Mouse (Mus musculus): ENCODE results near the gene Plcd3.

Plcd3 gene

GRCm38 (mm10) chr11:103116959-103117590 is 15.6 kb upstream of the Plcd3 start:
- peak; percentile 67 for DNase-seq

- peak; percentile 99 for DNase-seq
Observed at GRCm38 (mm10) chr11:103116008-103116818, 14.8 kb upstream of the Plcd3 start, which contains the start of gene Hexim1. Gene Hexim1, plus strand, starts transcription at chr11:103116231.

- peak; percentile 73 for DNase-seq
Observed at GRCm38 (mm10) chr11:103115163-103116007, 13.9 kb upstream of the Plcd3 start.

GRCm38 (mm10) chr11:103114270-103114943 is 12.9 kb upstream of the Plcd3 start:
- DNase-seq, result no peak

DNA sequence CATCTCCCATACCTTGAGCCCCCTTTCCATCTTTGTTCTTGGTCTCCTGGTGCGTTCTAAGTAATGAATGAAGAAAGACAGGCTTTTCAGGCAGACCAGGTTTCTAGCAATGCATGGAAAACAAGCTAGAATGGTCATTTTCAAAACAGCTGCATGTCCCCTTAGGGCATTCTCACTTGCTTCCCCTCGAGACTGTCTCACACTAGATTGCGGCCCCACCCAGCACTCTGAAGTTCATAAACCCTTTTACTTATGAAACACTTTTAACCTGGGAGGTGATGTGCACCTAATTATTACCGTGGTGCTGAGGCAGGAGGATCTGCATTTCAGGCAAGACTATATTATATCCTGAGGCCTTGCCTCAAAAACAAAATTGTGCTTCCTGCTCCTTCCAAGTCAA is 12.3 kb upstream of the Plcd3 start:
- DNase-seq, result no peak

DNA sequence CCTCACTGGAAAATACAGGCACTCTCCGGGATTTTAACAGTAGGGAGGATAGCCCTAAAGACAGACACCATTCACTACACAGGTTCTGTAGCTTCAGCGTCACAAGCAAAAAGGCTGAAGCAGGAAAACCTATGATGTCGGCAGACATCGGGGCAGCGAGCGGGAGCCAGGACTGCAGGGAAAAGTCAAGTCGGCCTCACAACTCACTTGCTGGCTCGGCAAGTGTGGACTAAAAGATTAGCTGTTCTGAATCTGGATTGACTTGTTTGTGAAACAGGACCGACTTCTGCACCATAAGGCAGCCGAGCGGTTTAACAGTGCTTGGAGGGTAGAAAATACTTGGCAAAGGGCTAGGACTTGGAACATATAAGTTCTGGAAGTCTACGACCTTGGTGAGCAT is 11.5 kb upstream of the Plcd3 start:
- no peak for DNase-seq

- no peak for DNase-seq
Observed at GRCm38 (mm10) chr11:103112552-103112912, 11.1 kb upstream of the Plcd3 start.

DNA sequence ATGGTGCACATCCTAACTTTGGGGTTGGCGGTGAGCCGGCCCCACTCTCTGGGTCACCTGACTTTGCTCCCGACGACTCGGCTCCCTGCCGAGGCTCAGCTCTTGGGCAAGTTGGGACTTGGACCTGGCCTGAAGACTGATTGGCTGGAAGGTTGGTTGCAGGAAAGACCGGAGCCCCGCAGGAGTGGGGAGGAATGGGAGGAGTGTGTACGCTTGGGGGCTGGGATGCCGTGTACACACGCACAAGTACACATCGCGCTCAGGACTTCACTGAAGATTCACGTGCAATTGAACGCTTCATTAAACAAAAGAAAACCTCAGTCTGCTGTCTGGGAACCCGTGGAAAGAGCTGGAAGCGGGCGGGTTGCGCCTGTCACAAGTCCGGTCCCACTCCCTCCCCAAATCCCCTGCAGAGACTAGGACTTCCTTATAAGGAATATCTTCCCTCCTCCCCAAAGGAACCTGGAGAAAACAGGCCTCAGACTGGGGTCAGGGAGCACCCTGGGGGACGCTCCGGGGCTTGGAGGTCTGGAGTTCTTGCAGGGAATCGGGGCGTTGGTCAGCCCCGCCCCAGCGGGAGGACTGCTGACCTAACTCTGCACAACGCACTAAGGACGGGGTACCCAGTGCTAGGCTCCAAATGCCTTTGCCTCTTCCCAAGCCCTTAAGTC is 10.6 kb upstream of the Plcd3 start:
- no peak for DNase-seq

- no peak for DNase-seq
Observed at GRCm38 (mm10) chr11:103111301-103111700, 9.8 kb upstream of the Plcd3 start.

DNA sequence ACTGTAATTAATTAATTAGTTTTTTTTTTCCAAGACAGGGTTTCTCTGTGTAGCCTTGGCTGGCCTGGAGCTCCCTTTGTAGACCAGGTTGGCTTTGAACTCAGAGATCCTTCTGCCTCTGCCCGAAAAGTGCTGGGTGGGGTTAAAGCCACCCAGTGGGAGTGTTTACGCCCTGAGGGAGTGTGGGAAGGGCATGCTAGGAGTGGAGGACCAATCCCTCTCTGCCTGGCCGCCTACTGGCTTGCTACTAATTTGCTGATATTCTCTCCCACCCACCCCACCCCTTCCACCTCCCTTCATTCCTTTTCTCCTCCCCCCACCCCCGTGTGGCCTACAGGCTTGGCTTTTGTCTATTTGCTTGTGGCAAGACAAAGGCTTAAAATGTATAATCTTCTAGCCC is 4.9 kb upstream of the Plcd3 start:
- no peak for DNase-seq

DNA sequence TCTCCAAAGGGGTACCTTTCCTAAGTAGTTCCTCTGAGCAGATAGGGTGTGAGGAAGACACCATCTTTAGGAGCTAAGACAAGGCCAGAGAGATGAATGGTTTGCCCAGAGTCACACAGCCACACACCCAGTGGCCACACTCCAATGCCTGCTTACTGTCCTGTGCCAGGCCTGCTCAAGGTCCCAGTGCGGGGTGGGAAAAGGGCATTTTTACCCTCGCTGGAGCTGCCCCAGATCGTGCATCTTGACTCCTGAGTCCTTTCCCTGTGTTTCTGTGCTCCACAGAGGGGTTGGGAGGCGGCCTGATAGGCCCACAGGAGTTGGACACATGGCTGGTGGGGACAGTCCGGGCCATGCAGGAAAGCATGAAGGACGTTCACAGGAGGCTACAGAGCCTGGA is 4.4 kb upstream of the Plcd3 start:
- no peak for DNase-seq

DNA sequence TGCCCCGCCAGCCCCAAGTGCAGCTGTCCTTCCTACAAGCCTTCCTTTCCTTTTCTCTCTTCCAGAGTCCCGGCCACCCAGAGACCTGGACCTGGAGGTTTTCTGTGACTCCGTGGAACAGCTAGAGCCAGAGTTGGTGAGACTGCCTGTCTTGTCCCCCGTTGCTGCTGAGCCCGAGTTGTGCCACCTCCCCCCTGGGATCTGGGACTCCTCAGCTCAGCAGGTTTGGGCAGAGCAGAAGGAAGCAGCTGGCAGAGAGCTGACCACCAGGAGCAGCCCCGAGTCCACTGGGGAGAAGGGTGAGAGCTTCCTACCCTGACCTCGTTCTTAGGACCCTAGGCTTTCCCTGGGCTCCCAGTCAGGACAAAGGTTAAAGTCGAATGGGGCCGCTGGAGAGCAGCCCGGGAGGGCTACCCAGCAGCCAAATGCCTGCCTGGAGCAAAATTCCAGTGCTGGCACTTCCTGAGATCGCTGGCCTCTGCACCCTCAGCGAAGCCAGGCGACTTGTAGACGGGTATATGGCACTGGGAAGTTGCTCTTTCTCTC is 3.8 kb upstream of the Plcd3 start:
- no peak for DNase-seq

- no peak for DNase-seq
Observed at GRCm38 (mm10) chr11:103104469-103104868, 3.0 kb upstream of the Plcd3 start.

GRCm38 (mm10) chr11:103103621-103104020 is 2.2 kb upstream of the Plcd3 start:
- DNase-seq, result peak; percentile 5

GRCm38 (mm10) chr11:103102725-103103349 is 1.4 kb upstream of the Plcd3 start:
- peak; percentile 98 for DNase-seq

- peak; percentile 68 for DNase-seq
Observed at GRCm38 (mm10) chr11:103101866-103102501, 526 bp upstream of the Plcd3 start.

- no peak for DNase-seq
Observed at GRCm38 (mm10) chr11:103100361-103100760, 1.1 kb downstream of the Plcd3 start.

DNA sequence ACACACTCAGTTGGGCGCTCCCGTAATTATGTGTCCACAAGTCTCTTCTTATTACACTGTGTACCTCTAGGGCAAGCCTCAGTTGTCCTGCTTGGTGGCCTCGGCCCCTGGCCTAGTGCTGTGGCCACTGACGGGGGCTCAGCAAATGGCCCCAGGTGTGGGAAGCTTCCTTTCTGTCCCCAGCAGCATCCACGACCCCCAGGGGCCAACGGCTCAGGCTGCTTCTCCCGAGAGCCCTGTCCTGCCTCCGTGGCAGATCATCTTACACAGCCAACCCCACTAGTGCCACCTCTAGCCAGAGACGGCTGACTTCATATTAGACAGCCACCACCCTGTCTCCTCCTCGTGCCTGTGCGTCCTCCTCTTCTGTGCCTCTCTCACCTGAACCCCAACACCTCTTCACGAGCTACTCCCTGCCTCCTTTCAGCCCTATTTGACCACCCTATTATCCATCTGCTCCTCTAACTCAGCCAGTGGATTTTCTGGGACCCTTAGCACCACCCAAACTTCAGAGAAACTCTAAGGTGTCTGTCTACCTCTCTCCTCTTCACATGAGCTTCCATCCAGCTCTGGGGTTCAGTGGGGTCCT is 2.0 kb downstream of the Plcd3 start:
- no peak for DNase-seq

DNA sequence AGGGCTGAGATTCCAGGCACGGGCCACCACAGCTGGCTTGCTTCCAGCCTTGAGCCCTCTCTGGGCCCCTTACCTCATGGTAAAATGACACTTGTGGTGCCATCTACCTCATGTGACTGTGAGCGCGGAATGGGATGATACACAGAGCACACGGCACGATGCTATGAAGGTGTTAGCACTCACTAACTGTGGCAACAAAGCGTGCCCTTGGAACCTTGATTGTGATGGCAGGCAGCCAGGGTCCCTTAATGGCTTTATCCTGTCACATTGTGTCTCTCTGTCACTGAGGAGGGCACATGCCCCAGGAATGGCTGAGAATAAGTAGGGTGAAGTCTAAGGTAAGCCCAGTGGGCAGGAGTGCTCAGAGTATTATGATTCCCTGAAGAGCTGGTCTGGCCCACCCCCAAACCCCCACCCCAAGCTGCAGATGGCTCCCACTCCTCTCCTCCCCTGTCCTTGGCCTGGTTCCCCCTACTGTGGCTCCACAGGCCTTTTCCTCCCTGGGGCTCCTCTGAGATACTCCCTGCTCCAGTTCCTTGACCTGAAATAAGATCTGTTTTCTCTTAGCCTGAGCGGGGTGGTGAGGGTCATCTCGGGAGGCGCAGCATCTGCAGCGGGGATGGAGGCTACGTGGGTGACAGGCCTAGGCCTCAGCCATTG is 2.8 kb downstream of the Plcd3 start:
- DNase-seq, result no peak
